Mouse (Mus musculus) lung, postnatal 0 days (tissue): ENCODE measurements around the gene Uvrag. TPM values are rescaled to one million over a fixed set of nuclear protein-coding genes. Genes with fewer than 3 reads are reported as not detected.

Source experiments
- ATAC-seq: fragments of 200-750 bp; cut with Nextera tagmentation; 2 replicates; pipeline ENCODE4 v1.8.0; 2017; ENCODE audit warnings: moderate library complexity
- DNase-seq: peaks from one replicate; pipeline ENCODE4 v3.0.0-alpha.2; 2016; ENCODE audit warnings: low spot score
- H3K27ac ChIP-seq: fragments of 300-500 bp; sonication (generic); 2 replicates; pipeline ENCODE4 v1.5.1; 2014; ENCODE audit warnings: antibody characterized with exemption, mild to moderate bottlenecking, low read length, mixed read lengths
- H3K27me3 ChIP-seq: fragments of 300-500 bp; sonication (generic); replicated peaks from 2 replicates; pipeline ENCODE4 v1.6.1; 2014; ENCODE audit warnings: low read length, mixed read lengths; ENCODE audit not compliant: insufficient read depth
- H3K36me3 ChIP-seq: fragments of 300-500 bp; sonication (generic); 2 replicates; pipeline ENCODE4 v1.6.1; 2014; ENCODE audit warnings: low read length, mixed read lengths; ENCODE audit not compliant: insufficient read depth
- H3K4me1 ChIP-seq: fragments of 300-500 bp; sonication (generic); 2 replicates; pipeline ENCODE4 v1.6.1; 2014; ENCODE audit warnings: antibody characterized with exemption, low read depth, low read length, mixed read lengths; ENCODE audit not compliant: insufficient read depth
- H3K4me2 ChIP-seq: fragments of 300-500 bp; sonication (generic); replicated peaks from 2 replicates; pipeline ENCODE4 v1.6.1; 2014; ENCODE audit warnings: low read depth, mild to moderate bottlenecking, low read length, moderate library complexity, mixed read lengths
- H3K4me3 ChIP-seq: fragments of 300-500 bp; sonication (generic); 2 replicates; pipeline ENCODE4 v1.5.1; 2014; ENCODE audit warnings: low read depth, low read length
- H3K9ac ChIP-seq: fragments of 300-500 bp; sonication (generic); replicated peaks from 2 replicates; pipeline ENCODE4 v1.6.1; 2014; ENCODE audit warnings: low read depth, mild to moderate bottlenecking
- H3K9me3 ChIP-seq: fragments of 300-500 bp; sonication (generic); 2 replicates; pipeline ENCODE4 v1.6.1; 2016; ENCODE audit warnings: low read length, mixed read lengths
- CTCF ChIP-seq: IDR thresholded peaks from 2 replicates; pipeline ENCODE4 v1.5.1; 2016; ENCODE audit warnings: antibody characterized with exemption, mild to moderate bottlenecking
- EP300 ChIP-seq: IDR thresholded peaks from 2 replicates; pipeline ENCODE4 v1.6.1; 2016; ENCODE audit warnings: antibody characterized with exemption, mild to moderate bottlenecking, control low read depth
- WGBS: fragments of 180-500 bp; shearing (Covaris S2); extraction: QIAGEN DNeasy Blood & Tissue Kit; methylation state at CpG from one replicate; pipeline ENCODE4 v1.1.7; 2014; 5-methylcytosine and 5-hydroxymethylcytosine counted together
- polyA plus RNA-seq: library from polyadenylated mRNA; unstranded; fragments of >200 nt; fragmentation: Nextera tagmentation; extraction: Ambion mirVana; gene quantifications from 2 replicates; pipeline ENCODE4 v1.2.1, GENCODE M21; 2015

Gene Uvrag
- polyA plus RNA-seq, 1 experiment from 2014 or later, result 23.4 TPM

DNA sequence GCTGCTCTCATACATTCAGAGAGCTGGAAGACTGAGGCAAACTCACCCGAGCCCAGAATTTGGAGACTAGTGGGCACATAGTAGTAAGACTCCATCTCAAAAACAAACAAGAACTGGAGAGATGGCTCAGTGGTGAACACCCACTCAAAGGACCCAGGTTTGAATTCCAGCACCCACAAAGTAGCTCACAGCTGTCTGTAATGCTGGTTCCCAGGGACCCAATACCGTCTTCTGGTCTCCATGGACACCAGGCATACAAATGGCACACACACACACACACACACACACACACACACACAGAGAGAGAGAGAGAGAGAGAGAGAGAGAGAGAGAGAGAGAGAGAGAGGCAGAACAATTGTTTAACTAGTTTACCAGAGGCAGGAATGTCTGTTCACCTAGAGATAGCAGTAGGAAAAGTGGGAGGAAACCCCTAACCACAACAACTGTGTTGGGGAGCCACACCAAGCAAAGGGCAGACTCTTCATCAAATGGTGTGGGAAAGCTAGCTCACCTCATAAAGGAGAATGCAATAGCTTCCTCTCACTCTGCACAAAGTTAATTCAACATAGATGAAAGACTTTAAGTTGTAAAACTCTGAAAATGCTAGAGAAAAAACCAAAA is 123.6 kb downstream of the Uvrag start:
- H3K4me2 ChIP-seq, result no peak overlapping the region
- no peak overlapping the region for H3K4me3 ChIP-seq
- H3K9me3 ChIP-seq, result no peaks in the 10 kb centered on the region
- H3K4me1 ChIP-seq, result no peaks in the 10 kb centered on the region
- no peaks in the 10 kb centered on the region for H3K27me3 ChIP-seq
- TF ChIP-seq EP300 (no peak), CTCF (no peak)
- H3K36me3 ChIP-seq, result no peaks in the 10 kb centered on the region
- H3K9ac ChIP-seq, result no peak overlapping the region
- 70% methylated on average over 2 of the region's 2 CpGs for WGBS
- no peak for ATAC-seq
- DNase-seq, result no peak
- H3K27ac ChIP-seq, result no peak overlapping the region

DNA sequence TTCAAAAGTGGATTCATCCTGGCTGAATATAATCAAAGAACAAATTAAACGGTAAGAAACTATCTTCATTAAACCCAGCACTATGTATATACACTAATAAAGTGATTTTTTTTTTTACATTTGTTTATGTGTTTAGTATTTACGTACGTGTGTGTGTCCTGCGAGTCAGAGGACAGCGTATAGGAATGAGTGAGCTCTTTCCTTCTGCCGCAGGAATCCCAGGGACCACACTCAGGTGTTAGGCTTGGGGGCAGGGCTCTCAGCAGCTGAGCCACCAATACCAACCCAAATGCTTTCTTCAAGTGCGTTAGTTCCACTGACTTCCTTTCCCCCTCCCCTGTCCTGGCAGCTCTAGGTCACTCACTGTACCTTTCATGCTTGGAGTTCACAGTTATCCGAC is 125.0 kb downstream of the Uvrag start:
- H3K4me3 ChIP-seq, result no peak overlapping the region
- ATAC-seq (no peak), DNase-seq (no peak)
- H3K4me1 ChIP-seq, result no peaks in the 10 kb centered on the region
- no peak overlapping the region for H3K9ac ChIP-seq
- no peaks in the 10 kb centered on the region for H3K27me3 ChIP-seq
- no peak overlapping the region for H3K27ac ChIP-seq
- no peaks in the 10 kb centered on the region for H3K9me3 ChIP-seq
- WGBS, result 49% methylated on average over 8 of the region's 8 CpGs
- no peaks in the 10 kb centered on the region for H3K36me3 ChIP-seq
- no peak overlapping the region for H3K4me2 ChIP-seq
- no peak for TF ChIP-seq EP300
- no peak for TF ChIP-seq CTCF

GRCm38 (mm10) chr7:99015419-99015818 is 125.5 kb downstream of the Uvrag start:
- Histone ChIP-seq H3K9me3 (no peaks in the 10 kb centered on the region), H3K9ac (no peak overlapping the region), H3K4me3 (no peak overlapping the region), H3K27me3 (no peaks in the 10 kb centered on the region), H3K36me3 (no peaks in the 10 kb centered on the region), H3K4me1 (no peaks in the 10 kb centered on the region), H3K27ac (no peak overlapping the region), H3K4me2 (no peak overlapping the region)
- 63% methylated on average over 17 of the region's 17 CpGs for WGBS
- no peak for TF ChIP-seq EP300
- no peak for ATAC-seq
- DNase-seq, result peak; percentile 30

- no peak overlapping the region for H3K27ac ChIP-seq
- H3K4me3 ChIP-seq, result no peak overlapping the region
- no peaks in the 10 kb centered on the region for H3K4me1 ChIP-seq
- H3K27me3 ChIP-seq, result no peaks in the 10 kb centered on the region
- H3K36me3 ChIP-seq, result no peaks in the 10 kb centered on the region
- 75% methylated on average over 4 of the region's 4 CpGs for WGBS
- H3K9ac ChIP-seq, result no peak overlapping the region
- ATAC-seq, result no peak
- no peaks in the 10 kb centered on the region for H3K9me3 ChIP-seq
- TF ChIP-seq CTCF (no peak), EP300 (no peak)
- no peak for DNase-seq
- H3K4me2 ChIP-seq, result no peak overlapping the region
Measured at GRCm38 (mm10) chr7:99014620-99015019, 126.3 kb downstream of the Uvrag start.

DNA sequence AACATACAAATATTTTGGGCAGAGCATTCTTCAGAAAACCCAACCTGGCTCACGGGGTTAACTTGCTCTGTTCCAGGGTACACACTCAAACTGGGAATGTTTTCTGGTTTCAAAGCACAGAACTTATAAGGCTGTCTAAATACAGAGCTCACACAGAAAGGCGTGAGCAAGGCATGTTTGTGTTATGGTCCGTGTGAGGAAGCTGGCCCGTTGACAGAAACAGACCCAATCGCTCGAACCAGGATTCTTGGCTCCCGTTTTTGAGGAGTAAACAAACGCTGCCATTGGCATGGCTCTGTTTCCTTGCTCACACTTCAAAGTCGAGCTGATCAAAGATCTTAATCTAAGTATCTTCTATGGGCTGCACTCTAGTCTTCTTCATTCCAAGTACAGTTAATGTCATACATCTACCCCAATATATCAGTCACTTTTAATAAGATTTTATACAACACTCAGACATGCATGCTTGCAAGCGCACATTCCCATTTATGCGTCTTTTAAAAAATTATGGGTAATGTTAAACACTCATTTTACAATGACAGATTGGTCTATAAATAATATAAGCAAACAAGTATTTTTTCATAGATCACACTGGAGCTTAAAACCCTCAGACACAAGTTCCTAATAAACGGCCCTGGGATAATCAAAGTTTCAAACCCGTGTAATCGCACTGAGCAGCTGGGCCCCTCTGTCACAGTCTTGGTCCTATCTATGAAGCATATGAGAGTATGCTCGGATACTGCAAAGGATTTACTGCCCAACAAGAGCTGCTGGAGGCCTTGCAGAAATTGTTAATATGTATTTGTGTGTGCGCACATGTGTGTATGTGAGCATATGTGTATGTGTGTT is 133.2 kb downstream of the Uvrag start:
- peak; percentile 50 for DNase-seq
- 0 out of 2 replicates have a peak, but pooled peaks cover 3% of the 10 kb centered on the region for H3K36me3 ChIP-seq
- H3K9me3 ChIP-seq, result no peaks in the 10 kb centered on the region
- 38% methylated on average over 16 of the region's 16 CpGs for WGBS
- no peak overlapping the region for H3K9ac ChIP-seq
- TF ChIP-seq EP300 (no peak), CTCF (no peak)
- H3K27ac ChIP-seq, result no peak overlapping the region
- no peaks in the 10 kb centered on the region for H3K27me3 ChIP-seq
- H3K4me3 ChIP-seq, result no peak overlapping the region
- H3K4me1 ChIP-seq, result no peaks in the 10 kb centered on the region
- no peak overlapping the region for H3K4me2 ChIP-seq
- no peak for ATAC-seq

- Histone ChIP-seq H3K4me3 (no peak overlapping the region), H3K4me1 (no peaks in the 10 kb centered on the region), H3K4me2 (no peak overlapping the region), H3K9ac (no peak overlapping the region), H3K9me3 (no peaks in the 10 kb centered on the region), H3K36me3 (0 out of 2 replicates have a peak, but pooled peaks cover 3% of the 10 kb centered on the region), H3K27ac (no peak overlapping the region), H3K27me3 (no peaks in the 10 kb centered on the region)
- TF ChIP-seq CTCF, result no peak
- no peak for TF ChIP-seq EP300
- WGBS, result 88% methylated on average over 6 of the region's 6 CpGs
- DNase-seq (no peak), ATAC-seq (no peak)
Measured at GRCm38 (mm10) chr7:99003231-99003630, 137.7 kb downstream of the Uvrag start.
